8 mouse cellular contexts compared by ENCODE assay signal in genomic region chr5:113313998-113314397, GRCm38 (mm10). TPM values are rescaled to one million over a fixed set of nuclear protein-coding genes. Genes with fewer than 3 reads are reported as not detected.
DNase-seq lines count a peak whose midpoint lies in the region; ATAC-seq lines count a peak whose summit lies in the region.

No protein-coding gene starts in this region.

- H3K27me3 ChIP-seq in heart, embryonic 11.5 days (ENCODE audit: control insufficient read depth, insufficient read depth, low read length) = peaks cover 41% of the 10 kb centered on the region
- H3K27me3 ChIP-seq in midbrain, embryonic 16.5 days (ENCODE audit: control insufficient read depth, insufficient read depth, low read depth, low read length) = no peaks in the 10 kb centered on the region

- H3K4me3 ChIP-seq in heart, embryonic 11.5 days (ENCODE audit: low read depth, low read length) = no peak overlapping the region
- H3K4me3 ChIP-seq in midbrain, embryonic 16.5 days (ENCODE audit: low read depth, low read length) = no peak overlapping the region

- no peaks in the 10 kb centered on the region for H3K4me1 ChIP-seq in heart, embryonic 11.5 days (ENCODE audit: control insufficient read depth, insufficient read depth, low read length)
- peaks cover 9% of the 10 kb centered on the region for H3K4me1 ChIP-seq in midbrain, embryonic 16.5 days (ENCODE audit: control insufficient read depth, insufficient read depth, low read length)

- H3K4me2 ChIP-seq in heart, embryonic 11.5 days = no peak overlapping the region
- H3K4me2 ChIP-seq in midbrain, embryonic 16.5 days (ENCODE audit: low read length) = peak overlapping the region; percentile 41

- DNase-seq in heart, adult 18-20 months = peak; percentile 45 to 67
- peak; percentile 76 for DNase-seq in embryo, embryonic 9.5 days (ENCODE audit: extremely low spot score)
- DNase-seq in gastrocnemius, postnatal 4 days (ENCODE audit: low spot score in 2 of 2) = peak; percentile 68 to 74
- peak; percentile 58 to 71 for DNase-seq in kidney, adult 8-10 months
- peak; percentile 90 for DNase-seq in left cerebral cortex, postnatal 4 days
- DNase-seq in testis, postnatal 14 days (ENCODE audit: low spot score) = peak; percentile 78

- no peak overlapping the region for H3K27ac ChIP-seq in heart, embryonic 11.5 days (ENCODE audit: low read depth, low read length)
- peak overlapping the region; percentile 35; the same call in 1 of the 2 replicates for H3K27ac ChIP-seq in midbrain, embryonic 16.5 days (ENCODE audit: low read length)

- ATAC-seq in heart, embryonic 11.5 days (replicated peaks; ENCODE audit: insufficient number of reproducible peaks, low FRiP score, low TSS enrichment) = no peak
- peak; percentile 19; the same call in 1 of the 2 replicates for ATAC-seq in midbrain, embryonic 16.5 days

- peaks cover 5% of the 10 kb centered on the region; the same call in 1 of the 2 replicates for H3K9me3 ChIP-seq in heart, embryonic 11.5 days (replicated peaks; ENCODE audit: control insufficient read depth, low read length)
- no peaks in the 10 kb centered on the region for H3K9me3 ChIP-seq in midbrain, embryonic 16.5 days (replicated peaks; ENCODE audit: control insufficient read depth, low read length, poor library complexity, severe bottlenecking)

- 2% methylated on average over 24 of the region's 24 CpGs for WGBS in heart, embryonic 11.5 days (ENCODE audit: insufficient replicate concordance)
- WGBS in midbrain, embryonic 16.5 days = 2% methylated on average over 24 of the region's 24 CpGs

- intact Hi-C loops in left cerebral cortex, postnatal 4 days (cut with DNase I) = no loop called here

- H3K36me3 ChIP-seq in heart, embryonic 11.5 days (ENCODE audit: control insufficient read depth, insufficient read depth, low read length) = no peaks in the 10 kb centered on the region
- no peaks in the 10 kb centered on the region for H3K36me3 ChIP-seq in midbrain, embryonic 16.5 days (ENCODE audit: control insufficient read depth, insufficient read depth, low read length)

- H3K9ac ChIP-seq in heart, embryonic 11.5 days (ENCODE audit: low read depth, low read length) = no peak overlapping the region
- H3K9ac ChIP-seq in midbrain, embryonic 16.5 days (ENCODE audit: low read depth, low read length) = peak overlapping the region; percentile 1; the same call in 1 of the 2 replicates

RNA-seq across cellular contexts. Expression of gene Sgsm1, which starts 3.4 kb away (rescaled TPM):
- 1 to 10 TPM in 1 of 2 experiments, under 1 TPM in 1; 0.25 to 1.0 TPM for total RNA-seq in heart, adult 18-20 months (2021)
- 2.6 and 3.5 TPM in 2 replicates for polyA plus RNA-seq in heart, embryonic 11.5 days (2014; fragmentation: Nextera tagmentation; extraction: Ambion mirVana)
- total RNA-seq in gastrocnemius, postnatal 4 days (2021) = 1 to 10 TPM in 1 of 2 experiments, under 1 TPM in 1; 0.75 to 1.3 TPM
- 10 to 100 TPM; 67.4 to 74.9 TPM for total RNA-seq in left cerebral cortex, postnatal 4 days (2021)
- polyA plus RNA-seq in midbrain, embryonic 16.5 days (2015; fragmentation: Nextera tagmentation; extraction: Ambion mirVana) = 27.5 and 29.4 TPM in 2 replicates

RNA-seq across cellular contexts. Expression of gene Aym1, which starts 43.1 kb away (rescaled TPM):
- total RNA-seq in heart, adult 18-20 months (2021) = not detected
- not detected in 2 replicates for polyA plus RNA-seq in heart, embryonic 11.5 days (2014; fragmentation: Nextera tagmentation; extraction: Ambion mirVana)
- total RNA-seq in gastrocnemius, postnatal 4 days (2021) = not detected
- total RNA-seq in left cerebral cortex, postnatal 4 days (2021) = not detected
- not detected in 2 replicates for polyA plus RNA-seq in midbrain, embryonic 16.5 days (2015; fragmentation: Nextera tagmentation; extraction: Ambion mirVana)

Comparison
In these comparisons a context has a peak if more than half of its experiments do, and no peak if none do; other contexts are left out.
1. RNA of gene Sgsm1, which starts 3.4 kb away (total RNA-seq): 67.4 to 74.9 TPM in left cerebral cortex, postnatal 4 days; 0.75 to 1.3 TPM in gastrocnemius, postnatal 4 days and 0.25 to 1.0 TPM in heart, adult 18-20 months; every median in the first group is over 10 times any median in the second.
2. Peak in every context shown above with its lines, with median percentiles within 50 percentile points of each other: DNase-seq.